Mouse (Mus musculus) testis, adult 2 months (tissue): Measurements from ENCODE around the gene Fastkd3. TPM values are rescaled to one million over a fixed set of nuclear protein-coding genes. Genes with fewer than 3 reads are reported as not detected.

Experiments used
- H3K27ac ChIP-seq: fragments of 200-500 bp; 2 replicates; pipeline ENCODE4 v1.5.1; 2012; ENCODE audit warnings: low read depth, low read length; ENCODE audit not compliant: control insufficient read depth, insufficient read depth
- H3K27me3 ChIP-seq: fragments of 200-500 bp; 2 replicates; pipeline ENCODE4 v1.6.1; 2012; ENCODE audit warnings: mild to moderate bottlenecking, low read length, moderate library complexity; ENCODE audit not compliant: control insufficient read depth, insufficient read depth
- H3K36me3 ChIP-seq: fragments of 200-500 bp; 2 replicates; pipeline ENCODE4 v1.6.1; 2012; ENCODE audit warnings: mild to moderate bottlenecking, low read length; ENCODE audit not compliant: control insufficient read depth, insufficient read depth
- H3K4me1 ChIP-seq: fragments of 200-500 bp; 2 replicates; pipeline ENCODE4 v1.6.1; 2012; ENCODE audit warnings: low read length; ENCODE audit not compliant: control insufficient read depth, insufficient read depth
- H3K4me3 ChIP-seq: fragments of 200-500 bp; 2 replicates; pipeline ENCODE4 v1.5.1; 2012; ENCODE audit warnings: low read depth, mild to moderate bottlenecking, low read length, moderate library complexity, mixed read lengths; ENCODE audit not compliant: control insufficient read depth
- CTCF ChIP-seq: fragments of 200-500 bp; IDR thresholded peaks from 2 replicates; pipeline ENCODE4 v1.5.1; 2012; ENCODE audit warnings: low read depth, mild to moderate bottlenecking, inconsistent platforms, low read length, moderate library complexity; ENCODE audit not compliant: control insufficient read depth, insufficient read depth, insufficient replicate concordance
- POLR2A ChIP-seq: fragments of 200-500 bp; IDR thresholded peaks from 2 replicates; pipeline ENCODE4 v1.6.1; 2012; ENCODE audit warnings: low read depth, mild to moderate bottlenecking, inconsistent platforms, low read length, moderate library complexity; ENCODE audit not compliant: control insufficient read depth
- polyA plus RNA-seq: library from polyadenylated mRNA; depleted of rRNA; stranded (reverse); fragments of >200 nt; gene quantifications from 2 replicates; pipeline ENCODE4 v1.2.3, GENCODE M21; 2012

The Fastkd3 gene
- polyA plus RNA-seq, 1 experiment, result 15.8 TPM

DNA sequence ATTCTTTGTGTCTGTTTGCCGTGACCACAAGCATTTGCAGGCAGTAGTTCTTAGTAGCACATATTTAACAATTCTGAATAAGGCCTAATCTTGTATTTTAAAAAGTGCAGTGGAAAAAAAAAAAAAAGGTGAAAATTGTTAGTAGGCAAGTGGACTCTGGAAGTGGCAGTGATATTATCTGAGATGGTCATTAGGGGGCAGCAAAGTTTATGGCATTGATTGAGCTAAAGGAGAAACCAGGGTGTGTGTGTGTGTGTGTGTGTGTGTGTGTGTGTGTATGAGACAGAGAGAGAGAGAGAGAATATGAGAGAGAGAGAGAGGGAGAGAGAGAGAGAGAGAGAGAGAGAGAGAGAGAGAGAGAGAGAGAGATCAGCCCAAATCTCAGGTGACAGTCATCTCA lies 11.8 kb downstream of the Fastkd3 start:
- H3K27me3 ChIP-seq, result no peaks in the 10 kb centered on the region
- H3K4me3 ChIP-seq, result no peak overlapping the region
- no peak overlapping the region for H3K27ac ChIP-seq
- H3K4me1 ChIP-seq, result peaks cover 7% of the 10 kb centered on the region
- TF ChIP-seq CTCF (no peak), POLR2A (no peak)
- H3K36me3 ChIP-seq, result no peaks in the 10 kb centered on the region

DNA sequence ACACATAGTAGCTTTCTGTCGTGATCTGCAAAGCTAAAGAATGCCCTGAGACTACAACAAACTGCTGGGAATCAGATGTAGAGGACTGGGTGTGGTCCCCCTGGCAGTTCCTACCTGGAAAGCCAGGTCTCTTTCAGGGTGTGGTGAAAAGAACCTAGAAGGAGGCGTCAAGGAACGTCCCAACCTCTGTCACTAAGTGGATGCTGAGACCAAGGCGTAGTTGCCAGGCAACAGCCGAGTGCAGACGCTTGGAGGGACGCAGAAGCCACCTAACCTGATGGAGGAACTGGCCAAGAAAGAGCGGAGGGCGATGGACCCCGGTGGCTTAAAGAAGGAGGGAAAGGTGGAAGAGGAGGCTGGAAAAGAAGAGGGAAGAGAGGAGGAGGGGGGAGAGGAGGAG lies 15.2 kb downstream of the Fastkd3 start, which contains the start of gene 1700001L19Rik:
1700001L19Rik (plus strand) TSS at position 223 of the 400 bp plus-strand sequence.
- H3K27ac ChIP-seq, result no peak within 1 kb of the TSS
- peak within 1 kb of the TSS; percentile 86 for H3K4me3 ChIP-seq
- no peaks in the 10 kb centered on the region for H3K36me3 ChIP-seq
- TF ChIP-seq CTCF (no peak), POLR2A (peak; percentile 82; the same call in 1 of the 2 replicates)
- H3K27me3 ChIP-seq, result no peaks in the 10 kb centered on the region
- H3K4me1 ChIP-seq, result peaks cover 7% of the 10 kb centered on the region

DNA sequence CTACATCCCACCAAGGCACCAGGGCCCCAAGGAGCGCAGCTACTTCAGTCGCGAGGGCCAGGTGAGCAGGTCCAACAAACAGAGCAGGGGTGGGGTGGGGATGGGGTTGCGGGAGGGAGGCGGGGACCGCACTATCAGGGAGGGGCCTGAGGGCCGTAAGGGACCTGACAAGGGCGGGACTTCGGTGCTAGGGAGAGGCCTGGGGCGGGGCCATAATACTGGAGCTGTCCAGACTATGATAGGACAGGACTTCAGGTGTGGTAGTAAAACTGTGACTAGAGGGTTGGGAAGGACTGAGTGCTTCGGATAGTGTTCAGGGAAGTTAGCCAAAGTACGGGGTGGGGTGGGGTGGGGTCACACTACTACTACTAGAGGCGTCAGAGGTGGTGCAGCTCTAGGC lies 15.6 kb downstream of the Fastkd3 start:
- H3K36me3 ChIP-seq, result no peaks in the 10 kb centered on the region
- H3K27ac ChIP-seq, result no peak overlapping the region
- H3K4me3 ChIP-seq, result peak overlapping the region; percentile 86
- peaks cover 7% of the 10 kb centered on the region for H3K4me1 ChIP-seq
- TF ChIP-seq POLR2A, result no peak
- TF ChIP-seq CTCF, result no peak
- H3K27me3 ChIP-seq, result no peaks in the 10 kb centered on the region

DNA sequence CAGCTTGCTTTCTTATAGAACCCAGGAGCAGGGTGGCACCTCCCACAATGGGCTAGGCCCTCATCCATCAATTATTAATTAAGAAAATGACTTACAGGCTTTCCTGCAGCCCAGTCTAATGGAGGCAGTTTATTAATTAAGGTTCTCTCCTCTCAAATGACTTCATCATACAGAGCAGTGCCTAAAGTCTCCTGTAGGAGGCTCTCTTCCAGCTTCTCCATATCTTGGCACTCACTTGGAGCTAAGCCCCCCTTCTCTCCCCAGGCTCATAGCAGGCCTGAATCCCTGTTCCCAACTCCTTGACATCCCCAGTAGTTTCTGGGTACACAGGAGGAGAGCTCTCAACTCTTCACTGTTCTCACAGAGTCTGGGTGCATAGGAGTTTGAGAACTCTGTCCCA lies 16.9 kb downstream of the Fastkd3 start:
- Histone ChIP-seq H3K36me3 (no peaks in the 10 kb centered on the region), H3K4me3 (peak overlapping the region; percentile 86), H3K27me3 (no peaks in the 10 kb centered on the region), H3K27ac (no peak overlapping the region), H3K4me1 (peaks cover 7% of the 10 kb centered on the region)
- TF ChIP-seq POLR2A (no peak), CTCF (no peak)

DNA sequence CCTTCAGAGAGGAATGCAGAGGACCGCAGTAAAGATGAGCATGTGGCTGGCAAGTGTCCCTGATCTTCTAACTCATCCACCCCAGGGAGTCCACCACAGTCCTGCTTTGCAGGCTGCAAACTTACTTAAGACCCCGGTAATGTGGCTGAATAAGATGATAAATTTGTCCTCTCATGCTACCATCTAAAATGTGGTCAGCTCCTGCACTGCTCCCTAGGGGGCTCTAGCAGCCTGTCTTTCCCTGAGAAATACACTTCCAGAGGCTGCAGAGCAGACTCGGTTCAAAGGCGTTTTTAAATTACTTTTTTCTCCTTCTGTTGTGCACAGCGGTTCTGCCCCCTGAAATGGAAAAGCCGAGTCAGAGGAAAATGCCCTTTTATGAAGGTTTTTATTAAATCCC lies 19.1 kb downstream of the Fastkd3 start:
- TF ChIP-seq POLR2A (no peak), CTCF (no peak)
- H3K27ac ChIP-seq, result no peak overlapping the region
- H3K4me1 ChIP-seq, result peaks cover 7% of the 10 kb centered on the region
- no peaks in the 10 kb centered on the region for H3K27me3 ChIP-seq
- no peak overlapping the region for H3K4me3 ChIP-seq
- no peaks in the 10 kb centered on the region for H3K36me3 ChIP-seq

DNA sequence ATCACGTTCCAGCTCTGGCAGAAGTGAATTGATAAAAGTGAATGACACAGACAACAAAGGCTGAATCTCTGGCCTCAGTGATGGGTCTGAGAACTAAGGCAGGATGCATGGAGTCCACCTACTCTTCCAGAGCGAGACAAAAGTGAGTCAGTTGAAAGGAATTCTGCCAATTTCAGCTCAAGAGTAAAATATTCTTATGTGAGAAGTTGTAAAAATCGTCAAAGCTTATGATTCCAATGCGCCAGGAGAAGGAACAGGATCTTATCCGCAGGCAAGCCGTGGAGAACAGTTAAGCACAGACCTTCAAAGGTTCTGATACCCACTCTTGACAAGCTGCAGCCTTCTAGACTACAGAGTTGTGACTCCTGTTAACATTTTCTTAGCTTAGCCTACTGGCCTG lies 21.1 kb downstream of the Fastkd3 start:
- Histone ChIP-seq H3K27ac (no peak overlapping the region), H3K4me3 (no peak overlapping the region), H3K4me1 (peaks cover 6% of the 10 kb centered on the region), H3K36me3 (no peaks in the 10 kb centered on the region), H3K27me3 (no peaks in the 10 kb centered on the region)
- TF ChIP-seq CTCF (no peak), POLR2A (no peak)

DNA sequence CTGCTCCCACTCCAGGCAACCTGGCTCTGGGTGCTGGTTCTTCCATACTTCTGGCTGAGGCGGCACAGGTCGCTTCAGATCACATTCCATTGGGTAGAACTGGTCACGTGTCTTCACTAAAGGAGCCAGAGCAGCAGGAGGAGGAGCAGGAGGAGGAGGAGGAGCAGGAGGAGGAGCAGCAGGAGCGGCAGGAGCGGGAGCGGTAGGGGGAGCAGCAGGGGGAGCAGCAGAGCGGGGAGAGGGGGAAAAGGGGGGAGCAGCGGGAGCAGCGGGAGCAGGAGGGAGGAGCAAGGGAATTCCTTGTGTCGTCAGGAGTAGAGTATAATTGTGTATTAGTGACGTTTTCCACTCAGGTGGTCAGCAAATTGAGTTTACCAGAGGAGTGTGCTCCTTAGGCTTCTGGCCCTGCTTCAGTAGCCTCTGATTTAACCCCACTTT lies 23.7 kb downstream of the Fastkd3 start:
- no peaks in the 10 kb centered on the region for H3K36me3 ChIP-seq
- no peak overlapping the region for H3K27ac ChIP-seq
- H3K4me3 ChIP-seq, result peak overlapping the region; percentile 75
- H3K27me3 ChIP-seq, result no peaks in the 10 kb centered on the region
- H3K4me1 ChIP-seq, result peaks cover 9% of the 10 kb centered on the region
- TF ChIP-seq CTCF (no peak), POLR2A (no peak; the same call in 1 of the 2 replicates)
